Mouse (Mus musculus): ENCODE results near the gene Spata46.

- no peak for TF ChIP-seq USF2 (conservative IDR thresholded peaks at IDR 0.05; ENCODE audit: low read depth, low read length)
- no peak for TF ChIP-seq USF1 (IDR thresholded peaks at IDR 0.05; ENCODE audit: low read depth, low read length)
- no peak for TF ChIP-seq POLR2A (IDR thresholded peaks at IDR 0.05; ENCODE audit: low read depth, low read length)
- no peak for TF ChIP-seq EP300 (IDR thresholded peaks at IDR 0.05; ENCODE audit: low read length)
- no peak for TF ChIP-seq CTCF (conservative IDR thresholded peaks at IDR 0.05 in 1 of 2, IDR thresholded peaks at IDR 0.05 in 1 of 2; ENCODE audit: low read depth in 2 of 2, low read length in 2 of 2)
- no peak for TF ChIP-seq RAD21 (IDR thresholded peaks at IDR 0.05; ENCODE audit: low read depth, low read length)
- TF ChIP-seq JUN (IDR thresholded peaks at IDR 0.05; ENCODE audit: insufficient read depth, low read depth, low read length): no peak
- TF ChIP-seq ZC3H11A (IDR thresholded peaks at IDR 0.05; ENCODE audit: low read depth, low read length): no peak
- TF ChIP-seq HCFC1 (IDR thresholded peaks at IDR 0.05; ENCODE audit: low read depth, low read length): no peak
- TF ChIP-seq MAX (IDR thresholded peaks at IDR 0.05; ENCODE audit: low read length): no peak
- no peak for TF ChIP-seq RCOR1 (conservative IDR thresholded peaks at IDR 0.05; ENCODE audit: low read depth, low read length)
- no peak for TF ChIP-seq ELF1 (IDR thresholded peaks at IDR 0.05; ENCODE audit: low read depth, low read length)
- no peak for TF ChIP-seq MYC (IDR thresholded peaks at IDR 0.05; ENCODE audit: low read depth, low read length)
These were observed 51.7 kb downstream of the Spata46 start for GRCm38 (mm10) chr1:170360183-170360915.

Measured in CH12.LX (cell line).